Mouse (Mus musculus) E14TG2a.4 (cell line): ENCODE results near the gene Ltc4s.

Source experiments
- H3K27me3 ChIP-seq: 2 replicates; pipeline ENCODE4 v1.6.1; 2014; ENCODE audit warnings: low read length, control low read depth; ENCODE audit not compliant: insufficient read depth
- H3K36me3 ChIP-seq: 2 replicates; pipeline ENCODE4 v1.6.1; 2014; ENCODE audit warnings: low read length, control low read depth; ENCODE audit not compliant: insufficient read depth
- H3K4me1 ChIP-seq: replicated peaks from 2 replicates; pipeline ENCODE4 v1.6.1; 2014; ENCODE audit warnings: low read depth, low read length, control low read depth
- H3K4me3 ChIP-seq: replicated peaks from 2 replicates; pipeline ENCODE4 v1.5.1; 2014; ENCODE audit warnings: mild to moderate bottlenecking, low read length
- H3K9me3 ChIP-seq: 2 replicates; pipeline ENCODE4 v1.6.1; 2014; ENCODE audit warnings: low read length, control low read depth
- CTCF ChIP-seq: conservative IDR thresholded peaks from 2 replicates; pipeline ENCODE4 v1.5.1; 2014; ENCODE audit warnings: low read length
- NANOG ChIP-seq: IDR thresholded peaks from 2 replicates; pipeline ENCODE4 v1.6.1; 2014; ENCODE audit warnings: borderline replicate concordance, low read length, mixed read lengths
- POU5F1 ChIP-seq: IDR thresholded peaks from 2 replicates; pipeline ENCODE4 v1.6.1; 2014; ENCODE audit warnings: low read length, borderline replicate concordance

The Ltc4s gene

GRCm38 (mm10) chr11:50238821-50239791 is 690 bp upstream of the Ltc4s start:
- no peak for TF ChIP-seq NANOG
- no peak for TF ChIP-seq POU5F1
- TF ChIP-seq CTCF: no peak

GRCm38 (mm10) chr11:50236937-50237835 is 1.2 kb downstream of the Ltc4s start:
- H3K9me3 ChIP-seq: no peaks in the 10 kb centered on the region
- peaks cover 77% of the 10 kb centered on the region for H3K27me3 ChIP-seq
- peaks cover 59% of the 10 kb centered on the region for H3K4me1 ChIP-seq
- peaks cover 49% of the 10 kb centered on the region for H3K36me3 ChIP-seq
- H3K4me3 ChIP-seq: peak overlapping the region; percentile 86
- TF ChIP-seq POU5F1 (no peak), CTCF (no peak), NANOG (no peak)

More at GRCm38 (mm10) chr11:50238821-50239791, 690 bp upstream of the Ltc4s start:
- H3K9me3 ChIP-seq: no peaks in the 10 kb centered on the region
- peaks cover 29% of the 10 kb centered on the region for H3K36me3 ChIP-seq
- H3K4me3 ChIP-seq: peak overlapping the region; percentile 86; the same call in 1 of the 2 replicates
- peaks cover 59% of the 10 kb centered on the region for H3K27me3 ChIP-seq
- H3K4me1 ChIP-seq: peaks cover 40% of the 10 kb centered on the region

- Histone ChIP-seq H3K4me1 (peaks cover 66% of the 10 kb centered on the region), H3K27me3 (peaks cover 82% of the 10 kb centered on the region), H3K36me3 (peaks cover 53% of the 10 kb centered on the region), H3K9me3 (no peaks in the 10 kb centered on the region), H3K4me3 (peak overlapping the region; percentile 86)
- no peak for TF ChIP-seq NANOG
- no peak for TF ChIP-seq CTCF
- no peak for TF ChIP-seq POU5F1
Measured at GRCm38 (mm10) chr11:50236540-50236936, 1.9 kb downstream of the Ltc4s start.

- H3K4me1 ChIP-seq: peaks cover 83% of the 10 kb centered on the region
- peaks cover 45% of the 10 kb centered on the region for H3K36me3 ChIP-seq
- peak overlapping the region; percentile 74 for H3K4me3 ChIP-seq
- peaks cover 89% of the 10 kb centered on the region for H3K27me3 ChIP-seq
- no peaks in the 10 kb centered on the region for H3K9me3 ChIP-seq
- TF ChIP-seq CTCF: no peak
- no peak for TF ChIP-seq NANOG
- TF ChIP-seq POU5F1: no peak
Measured at GRCm38 (mm10) chr11:50234606-50235005, 3.8 kb downstream of the Ltc4s start.

GRCm38 (mm10) chr11:50233993-50234392 is 4.4 kb downstream of the Ltc4s start:
- Histone ChIP-seq H3K36me3 (peaks cover 41% of the 10 kb centered on the region), H3K4me1 (peaks cover 88% of the 10 kb centered on the region), H3K9me3 (no peaks in the 10 kb centered on the region), H3K4me3 (peak overlapping the region; percentile 74), H3K27me3 (peaks cover 89% of the 10 kb centered on the region)
- peak; percentile 64 for TF ChIP-seq CTCF
- no peak for TF ChIP-seq NANOG

- peak overlapping the region; percentile 51 for H3K4me3 ChIP-seq
- H3K36me3 ChIP-seq: peaks cover 39% of the 10 kb centered on the region
- H3K9me3 ChIP-seq: no peaks in the 10 kb centered on the region
- H3K27me3 ChIP-seq: peaks cover 89% of the 10 kb centered on the region
- peaks cover 87% of the 10 kb centered on the region for H3K4me1 ChIP-seq
- TF ChIP-seq NANOG (no peak), CTCF (no peak), POU5F1 (no peak)
Measured at GRCm38 (mm10) chr11:50233022-50233421, 5.4 kb downstream of the Ltc4s start.

GRCm38 (mm10) chr11:50231411-50231810 is 7.0 kb downstream of the Ltc4s start:
- Histone ChIP-seq H3K4me3 (peak overlapping the region; percentile 37; the same call in 1 of the 2 replicates), H3K36me3 (peaks cover 45% of the 10 kb centered on the region), H3K4me1 (peaks cover 95% of the 10 kb centered on the region), H3K9me3 (no peaks in the 10 kb centered on the region), H3K27me3 (peaks cover 91% of the 10 kb centered on the region)
- TF ChIP-seq NANOG: no peak
- TF ChIP-seq CTCF: peak; percentile 36
- no peak for TF ChIP-seq POU5F1

- Histone ChIP-seq H3K4me1 (peaks cover 95% of the 10 kb centered on the region), H3K9me3 (no peaks in the 10 kb centered on the region), H3K36me3 (peaks cover 42% of the 10 kb centered on the region), H3K4me3 (peak overlapping the region; percentile 72), H3K27me3 (peaks cover 91% of the 10 kb centered on the region)
- TF ChIP-seq CTCF: no peak
- no peak for TF ChIP-seq POU5F1
- no peak for TF ChIP-seq NANOG
Measured at GRCm38 (mm10) chr11:50230481-50231304, 7.7 kb downstream of the Ltc4s start.
